Mouse (Mus musculus) left cerebral cortex, adult 18-20 months (tissue): ENCODE results near the gene Srd5a2. TPM values are rescaled to one million over a fixed set of nuclear protein-coding genes. Genes with fewer than 3 reads are reported as not detected.
"Not testable (repeated sequence)": the region's sequence is repeated elsewhere in the genome, so short reads cannot be mapped to it uniquely, and the experiment has no call there.

Experiments used
- DNase-seq, 2 experiments: peaks; one replicate each; pipeline ENCODE4 v3.0.0; 2021 to 2022; ENCODE audit warnings: low spot score in 2 of 2, mixed read lengths in 1 of 2
- long read RNA-seq, 2 experiments: library from polyadenylated mRNA; stranded (forward); transcript quantifications; one replicate each; pipeline ENCODE4 v2.0.0; 2021
- total RNA-seq, 2 experiments: library from RNA; stranded (reverse); gene quantifications; 2 replicates each; pipeline ENCODE4 v1.2.3; 2021

Gene Srd5a2
- total RNA-seq, result under 1 TPM in 1 of 2 experiments, not detected in 1; 0.21 TPM
- long read RNA-seq, experiment 1, result 0 reads
- long read RNA-seq, experiment 2, result 0 reads

DNA sequence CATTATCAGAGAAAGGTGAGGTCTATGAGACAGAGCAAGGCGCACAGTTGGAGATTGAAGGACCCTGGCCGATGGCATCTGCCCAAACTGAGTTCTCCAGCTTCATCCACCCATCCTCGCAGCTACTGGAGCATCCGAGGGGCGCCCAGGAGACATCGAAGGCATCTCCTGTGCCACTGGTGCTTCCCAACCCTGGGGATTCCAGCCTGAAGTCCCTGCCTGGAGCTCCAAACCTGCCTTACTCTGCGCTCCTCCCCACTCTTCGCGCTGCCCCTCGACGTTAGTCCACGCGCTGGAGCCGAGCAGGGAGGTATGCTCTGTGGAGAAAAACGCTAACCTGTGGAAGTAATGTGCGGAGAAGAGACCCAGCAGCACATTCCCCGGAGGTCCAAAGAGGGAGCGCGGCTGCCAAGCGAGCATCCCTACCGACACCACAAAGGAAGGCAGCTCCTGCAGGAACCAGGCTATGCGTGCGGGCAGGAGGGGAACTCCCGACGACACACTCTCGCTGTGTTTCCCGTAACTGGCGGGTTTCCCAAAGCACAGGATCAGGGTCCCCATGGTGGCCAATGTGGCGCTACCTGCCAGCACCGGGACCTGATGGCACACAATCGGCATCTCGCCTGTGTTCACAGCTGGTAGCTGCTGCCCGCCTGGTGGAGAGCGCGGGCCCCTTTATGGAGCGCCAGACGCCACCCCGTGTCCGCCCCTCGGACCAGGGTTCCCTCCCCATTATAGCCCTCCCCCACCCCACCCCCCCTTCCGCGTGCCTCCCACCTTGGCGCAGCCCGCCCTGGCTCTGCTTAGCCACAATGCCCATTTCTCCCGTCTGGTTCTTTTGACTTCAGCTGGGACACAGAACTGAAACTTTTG, at the start of gene Srd5a2:
Srd5a2 (minus strand) TSS at position 707 of the 873 bp plus-strand sequence.
- DNase-seq, result no peak

DNA sequence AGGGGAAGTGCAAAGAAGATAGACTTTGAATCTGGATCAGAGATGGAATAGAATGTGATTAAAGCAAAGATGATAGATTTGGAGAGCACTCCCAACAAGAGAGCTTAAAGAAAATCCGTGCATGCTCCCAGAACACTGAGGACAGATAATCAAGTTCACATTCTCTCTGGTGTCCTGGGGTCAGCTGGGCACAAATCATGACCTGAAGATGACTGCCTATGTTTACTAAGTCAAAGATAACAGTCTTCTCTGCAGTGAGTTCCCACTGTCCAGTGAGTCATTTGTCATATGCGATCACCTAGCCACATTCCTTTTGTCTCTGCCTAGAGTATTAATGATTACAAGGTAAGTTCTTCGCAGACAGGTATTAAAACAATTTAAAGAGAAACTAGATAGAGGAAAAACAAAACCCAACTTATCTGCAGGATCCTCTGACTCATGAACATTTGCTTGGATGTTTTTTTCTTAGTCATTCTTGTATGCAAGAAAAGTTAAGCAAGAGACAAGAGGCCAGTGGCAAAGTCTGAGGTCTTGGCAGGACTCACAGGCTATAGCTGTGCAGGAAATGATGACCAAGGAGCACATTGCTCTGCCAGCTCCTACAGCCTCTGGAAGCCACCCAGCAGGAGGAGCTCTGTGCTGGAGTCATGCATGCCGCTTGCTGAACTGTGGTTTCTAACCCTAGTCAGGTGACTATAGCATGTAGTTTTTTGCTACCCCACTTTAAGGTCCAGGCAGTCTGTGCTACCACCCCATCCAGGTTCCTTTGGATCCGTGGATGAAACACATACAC, 41.4 kb upstream of the Srd5a2 start:
- no peak for DNase-seq

DNA sequence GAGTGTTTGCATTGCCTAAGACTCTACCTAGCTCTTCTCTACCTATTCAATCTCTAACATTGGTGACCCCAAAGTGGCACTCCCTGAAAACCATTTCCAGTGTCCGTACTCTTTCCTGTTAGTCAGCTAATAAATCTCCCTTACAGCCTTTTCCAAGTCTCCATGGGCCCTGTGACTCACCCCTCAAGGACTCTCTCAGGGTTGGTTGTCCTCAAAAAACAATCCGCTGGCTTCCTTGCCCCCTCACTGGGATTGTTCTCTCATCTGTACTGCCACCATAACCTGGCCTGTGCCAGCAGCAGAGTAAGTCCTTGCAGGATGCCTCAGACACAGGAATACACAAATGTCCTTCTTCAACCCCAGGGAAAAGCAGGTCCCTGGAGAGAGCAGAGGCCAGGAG, 40.3 kb upstream of the Srd5a2 start:
- DNase-seq, result no peak

DNA sequence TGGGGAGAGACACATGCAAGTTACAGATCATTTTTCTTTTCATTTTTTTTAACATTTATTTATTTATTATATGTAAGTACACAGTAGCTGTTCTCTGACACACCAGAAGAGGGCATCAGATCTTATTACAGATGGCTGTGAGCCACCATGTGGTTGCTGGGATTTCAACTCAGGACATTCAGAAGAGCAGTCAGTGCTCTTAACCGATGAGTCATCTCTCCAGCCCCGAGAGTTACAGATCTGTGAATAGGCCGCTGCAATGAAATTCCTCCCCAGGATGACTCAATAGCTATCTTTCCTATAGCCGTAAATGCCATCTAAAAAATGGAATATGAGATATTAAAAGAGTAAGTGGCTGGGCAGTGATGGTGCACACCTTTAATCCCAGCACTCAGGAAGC, 35.7 kb upstream of the Srd5a2 start:
- no peak for DNase-seq

DNA sequence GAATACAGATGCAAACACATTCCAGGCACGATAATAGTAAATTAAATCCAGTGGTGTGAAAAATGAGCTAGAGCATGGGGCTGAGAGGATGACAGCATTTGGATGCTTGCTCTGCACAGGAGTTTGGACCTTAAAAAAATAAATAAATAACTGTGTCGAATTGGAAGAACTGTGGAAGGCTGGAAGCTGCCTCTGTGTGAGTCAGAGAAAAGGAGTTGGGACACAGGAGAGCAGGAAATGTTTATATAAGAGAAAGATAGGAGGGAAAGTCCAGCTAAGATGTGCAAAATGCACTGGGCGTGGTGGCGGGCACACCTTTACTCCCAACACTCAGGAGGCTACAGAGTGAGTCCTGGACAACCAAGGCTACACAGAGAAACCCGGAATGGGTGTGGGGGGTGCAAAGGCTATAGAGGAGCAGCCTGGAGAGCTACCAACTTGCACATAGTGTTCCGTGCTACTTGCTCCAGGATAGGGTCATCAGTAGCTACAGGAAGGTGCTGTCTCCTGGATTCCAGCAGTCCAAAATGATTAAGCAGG, 32.4 kb upstream of the Srd5a2 start:
- no peak for DNase-seq

DNA sequence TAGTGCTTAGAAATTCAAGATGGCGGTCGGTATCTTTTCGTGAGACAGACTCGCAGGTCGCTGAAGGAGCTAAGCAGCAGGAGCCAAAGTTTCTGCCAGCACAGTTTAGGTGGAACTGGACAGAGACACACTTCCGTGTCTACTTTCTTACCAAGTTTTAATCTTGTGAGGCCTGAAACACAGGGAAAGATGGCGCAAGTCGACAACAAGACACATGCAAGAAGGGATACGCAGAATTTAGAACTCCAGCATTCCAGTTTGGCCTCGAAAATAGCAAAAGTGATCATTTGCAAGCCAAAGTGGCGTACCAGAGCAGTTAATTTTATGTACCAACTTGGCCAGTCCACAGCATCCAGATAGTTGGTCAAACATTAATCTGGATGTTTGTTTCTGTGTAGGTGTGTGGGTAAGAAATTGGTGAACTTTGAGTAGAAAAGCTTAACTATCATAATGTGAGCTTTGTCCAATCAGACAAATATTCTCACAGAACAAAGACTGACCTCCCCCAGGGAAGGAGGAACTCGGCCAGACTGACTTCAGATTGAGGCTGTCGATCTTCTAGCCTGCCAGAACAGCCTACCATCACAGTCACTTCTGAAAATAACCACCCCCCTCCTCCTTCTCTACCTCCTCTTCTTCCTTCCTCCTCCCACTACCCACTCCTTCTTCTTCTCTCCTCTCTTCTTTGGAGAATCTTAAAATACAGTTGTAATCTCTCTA, 31.2 kb upstream of the Srd5a2 start:
- DNase-seq, result no peak

DNA sequence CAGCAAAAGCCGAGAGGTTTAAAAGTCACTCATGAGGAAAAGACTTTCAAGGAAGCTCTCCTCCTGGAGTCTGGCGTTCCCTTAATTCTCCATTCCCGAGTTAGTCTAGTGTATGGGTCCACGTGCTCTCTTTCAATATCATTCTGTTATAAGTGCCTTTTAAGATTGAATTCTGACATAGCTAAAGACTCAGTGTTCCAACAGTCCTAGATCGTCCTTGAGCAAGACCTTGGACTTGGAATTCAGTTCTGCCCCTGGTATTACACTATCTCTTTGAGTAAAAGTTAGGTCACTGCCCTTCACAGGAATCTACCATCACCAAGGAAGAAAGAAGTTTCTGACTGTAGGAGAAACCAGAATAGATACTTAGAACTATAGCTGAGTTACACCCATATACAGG, 25.4 kb upstream of the Srd5a2 start:
- DNase-seq, result not testable (repeated sequence)

DNA sequence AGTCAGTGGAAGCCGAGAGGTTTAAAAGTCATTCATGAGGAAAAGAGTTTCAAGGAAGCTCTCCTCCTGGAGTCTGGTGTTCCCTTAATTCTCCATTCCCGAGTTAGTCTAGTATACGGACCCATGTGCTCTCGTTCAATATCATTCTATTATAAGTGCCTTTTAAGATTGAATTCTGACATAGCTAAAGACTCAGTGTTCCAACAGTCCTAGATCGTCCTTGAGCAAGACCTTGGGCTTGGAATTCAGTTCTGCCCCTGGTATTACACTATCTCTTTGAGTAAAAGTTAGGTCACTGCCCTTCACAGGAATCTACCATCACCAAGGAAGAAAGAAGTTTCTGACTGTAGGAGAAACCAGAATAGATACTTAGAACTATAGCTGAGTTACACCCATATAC, 15.0 kb upstream of the Srd5a2 start:
- not testable (repeated sequence) for DNase-seq

DNA sequence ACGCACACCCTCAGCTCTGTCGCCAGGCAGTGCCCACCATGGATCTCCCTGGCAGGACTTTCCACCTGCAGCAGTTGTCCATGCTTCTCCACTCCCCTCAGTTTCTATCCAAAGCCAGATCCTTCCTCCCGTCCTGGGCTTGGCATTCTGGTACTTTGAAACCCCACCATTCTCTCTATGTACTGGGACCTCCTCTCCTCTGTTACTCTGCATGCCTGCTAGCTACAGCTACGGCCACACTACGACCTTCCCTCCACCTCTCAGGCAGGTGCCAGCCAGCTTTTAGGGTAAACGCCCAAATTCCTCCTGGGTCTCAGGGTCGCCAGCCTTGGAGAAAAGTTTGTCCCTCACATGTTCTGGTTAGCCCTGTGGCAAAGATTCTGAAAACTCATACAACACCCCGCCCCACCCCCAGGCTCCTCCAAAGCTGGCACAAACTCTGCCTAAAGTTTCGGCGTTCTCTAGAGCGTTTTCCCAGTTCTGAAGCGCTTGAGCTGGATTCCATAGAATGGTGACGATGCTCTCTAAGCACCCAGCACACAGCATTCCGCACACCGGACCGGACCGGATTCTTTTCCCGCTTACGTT, 607 bp upstream of the Srd5a2 start:
- DNase-seq, result no peak

DNA sequence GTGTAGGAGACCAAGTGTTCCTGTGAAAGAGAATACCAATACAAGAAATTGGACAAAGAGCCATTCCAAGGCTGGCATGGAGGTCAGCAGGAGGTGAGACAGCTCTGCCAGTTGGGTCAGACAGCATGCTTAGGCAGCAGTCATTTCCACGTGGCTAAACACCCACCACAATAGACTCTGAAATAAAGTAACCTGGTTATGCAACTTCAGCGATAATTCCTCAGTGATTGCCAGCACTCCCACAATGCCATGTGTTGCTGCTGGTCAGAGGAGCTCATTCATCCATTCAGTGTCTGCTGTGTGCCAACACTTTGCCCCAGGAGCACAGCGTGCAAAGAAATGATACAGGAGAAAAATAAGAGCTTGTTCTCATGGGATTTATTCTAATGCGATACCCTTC, 4.0 kb downstream of the Srd5a2 start:
- no peak for DNase-seq

DNA sequence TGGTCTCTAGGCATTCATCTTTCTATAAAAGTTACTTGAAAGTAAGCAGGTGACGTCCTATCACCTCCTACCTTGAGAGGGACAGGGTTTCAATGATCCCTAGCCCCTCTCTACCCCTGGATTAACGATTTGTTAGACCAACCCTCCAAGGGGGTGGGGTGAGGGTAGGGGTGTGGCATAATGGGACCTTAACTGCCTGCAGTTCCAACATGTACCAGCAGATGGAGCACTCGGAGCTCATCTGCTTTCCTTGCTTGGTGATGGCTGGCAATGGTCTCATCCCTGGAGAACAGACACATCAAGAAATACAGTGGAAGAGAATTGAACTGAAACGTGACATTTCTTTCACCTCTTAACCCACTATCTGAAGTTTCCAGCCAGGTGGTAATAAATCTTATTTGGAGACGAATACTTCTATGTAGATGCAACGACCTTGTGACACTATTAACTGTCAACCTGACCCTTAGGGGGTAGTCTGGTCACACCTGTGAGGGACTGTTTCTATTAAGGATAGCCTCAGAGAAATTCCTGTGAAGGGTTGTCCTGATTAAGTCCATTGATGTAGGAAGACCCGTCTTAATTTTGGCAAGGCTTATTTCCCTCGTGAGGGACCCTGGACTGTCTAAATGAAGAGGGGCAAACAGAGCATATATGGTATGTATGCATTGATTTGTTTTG, 27.1 kb downstream of the Srd5a2 start:
- DNase-seq, result peak; percentile 83 to 84

DNA sequence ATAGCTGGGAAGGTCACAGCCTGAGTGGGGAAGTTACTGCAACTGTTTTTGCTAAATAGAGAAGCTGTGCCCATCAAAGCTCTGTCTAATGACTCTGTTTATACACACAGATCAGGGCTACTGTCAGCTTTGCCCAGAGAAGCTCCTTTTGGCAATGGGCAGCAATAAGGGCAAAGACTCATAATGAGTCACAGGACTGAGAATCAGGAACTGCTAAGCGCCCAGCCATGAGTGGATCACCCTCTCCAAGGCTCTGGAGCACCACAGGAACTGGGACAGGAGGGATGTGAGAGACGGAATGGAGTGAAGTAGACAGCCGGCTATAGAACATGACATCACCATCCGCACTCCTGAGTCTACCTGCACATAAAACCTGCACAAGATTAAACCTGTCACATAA, 29.4 kb downstream of the Srd5a2 start:
- no peak for DNase-seq

DNA sequence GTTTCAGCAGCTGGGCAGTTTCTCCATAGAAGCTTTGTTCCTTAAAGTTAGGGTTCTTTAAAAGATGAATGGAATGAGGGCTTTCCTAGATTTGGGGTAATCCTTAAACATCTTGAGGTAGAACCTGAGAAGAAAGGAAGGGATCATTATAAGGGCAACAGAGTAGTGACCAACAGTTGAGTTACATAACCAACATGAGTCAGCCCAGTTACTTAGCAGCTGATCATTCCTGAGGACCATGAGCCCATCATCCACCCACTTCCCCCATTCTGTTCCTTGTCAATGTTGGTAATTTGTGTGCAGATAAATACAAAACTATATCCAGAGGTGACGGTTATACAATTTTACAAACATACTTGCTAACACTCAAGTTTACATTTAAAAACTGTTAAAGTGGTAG, 30.1 kb downstream of the Srd5a2 start:
- DNase-seq, result no peak

DNA sequence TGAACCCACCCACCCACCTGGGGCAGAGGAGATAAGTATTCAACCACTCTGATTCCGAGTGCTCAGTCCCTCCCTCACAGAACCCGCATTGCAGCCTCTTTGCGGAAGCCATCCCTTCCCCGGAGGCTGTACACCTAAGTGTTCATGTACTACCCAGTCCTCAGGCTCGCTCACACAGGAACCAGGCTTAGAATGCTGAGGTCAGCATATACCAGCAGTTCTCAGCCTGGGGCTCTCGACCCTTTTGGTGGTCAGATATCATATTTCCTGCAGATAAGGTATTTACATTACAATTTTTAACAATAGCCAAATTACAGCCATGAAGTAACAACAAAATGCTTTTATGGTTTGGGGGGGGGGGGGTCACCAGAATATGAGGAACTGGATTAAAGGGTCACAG, 32.6 kb downstream of the Srd5a2 start:
- DNase-seq, result no peak

DNA sequence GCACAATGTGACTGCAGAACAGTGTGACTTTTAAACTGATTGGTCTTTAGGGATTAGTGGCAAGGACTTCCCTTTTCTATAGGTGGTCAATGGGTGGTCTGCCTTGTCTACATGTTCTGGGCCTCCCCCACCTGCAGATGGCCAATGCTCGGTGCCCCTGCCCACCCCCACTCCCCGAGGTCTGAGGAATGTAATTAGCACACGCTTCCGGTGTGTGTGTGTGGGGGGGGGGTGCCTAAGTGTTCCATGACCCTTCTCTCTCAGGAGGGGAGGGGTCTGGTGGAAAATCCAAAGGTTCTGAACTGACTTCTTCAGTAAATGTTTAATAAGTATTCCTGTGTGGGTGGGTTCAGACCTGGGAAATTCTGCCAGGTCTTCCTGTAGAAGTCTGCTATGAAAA, 39.0 kb downstream of the Srd5a2 start:
- DNase-seq, result no peak

DNA sequence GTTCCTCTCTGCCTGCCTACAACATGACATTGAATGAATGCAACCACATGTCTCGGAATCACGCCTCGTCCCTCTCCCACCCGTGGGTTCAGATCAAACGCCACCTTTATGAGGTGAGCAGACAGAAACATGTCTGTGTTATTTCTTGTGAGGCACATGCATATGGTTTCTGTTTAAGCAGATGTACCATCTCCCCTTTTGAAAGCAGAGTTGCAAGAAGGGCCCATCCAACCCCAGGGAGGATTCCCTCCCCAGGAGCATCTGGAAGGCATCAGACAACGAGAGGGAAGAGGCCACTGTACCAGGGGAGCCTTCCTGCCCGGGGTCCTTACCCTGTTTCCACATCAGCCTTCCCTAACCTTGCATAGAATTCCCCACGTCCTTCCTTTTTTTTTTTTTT, 40.7 kb downstream of the Srd5a2 start:
- DNase-seq, result no peak

DNA sequence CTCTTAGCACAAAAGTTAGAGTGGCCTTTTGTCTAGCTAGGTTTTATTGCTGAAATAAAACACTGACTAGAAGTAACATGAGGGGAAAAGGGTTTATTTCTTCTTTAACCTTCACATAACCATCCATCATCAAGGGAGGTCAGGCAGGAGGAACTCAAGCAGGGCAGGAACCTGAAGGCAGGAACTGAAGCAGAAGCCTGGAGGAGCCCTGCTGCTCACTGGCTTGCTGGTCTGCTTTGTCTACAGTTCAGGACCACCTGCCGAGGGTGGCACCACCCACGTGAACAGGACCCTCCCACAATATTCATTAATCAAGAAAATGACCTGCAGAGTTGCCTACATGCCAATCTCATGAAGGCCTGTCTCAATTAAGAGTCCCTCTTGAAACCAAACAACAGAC, 45.3 kb downstream of the Srd5a2 start:
- DNase-seq, result no peak

DNA sequence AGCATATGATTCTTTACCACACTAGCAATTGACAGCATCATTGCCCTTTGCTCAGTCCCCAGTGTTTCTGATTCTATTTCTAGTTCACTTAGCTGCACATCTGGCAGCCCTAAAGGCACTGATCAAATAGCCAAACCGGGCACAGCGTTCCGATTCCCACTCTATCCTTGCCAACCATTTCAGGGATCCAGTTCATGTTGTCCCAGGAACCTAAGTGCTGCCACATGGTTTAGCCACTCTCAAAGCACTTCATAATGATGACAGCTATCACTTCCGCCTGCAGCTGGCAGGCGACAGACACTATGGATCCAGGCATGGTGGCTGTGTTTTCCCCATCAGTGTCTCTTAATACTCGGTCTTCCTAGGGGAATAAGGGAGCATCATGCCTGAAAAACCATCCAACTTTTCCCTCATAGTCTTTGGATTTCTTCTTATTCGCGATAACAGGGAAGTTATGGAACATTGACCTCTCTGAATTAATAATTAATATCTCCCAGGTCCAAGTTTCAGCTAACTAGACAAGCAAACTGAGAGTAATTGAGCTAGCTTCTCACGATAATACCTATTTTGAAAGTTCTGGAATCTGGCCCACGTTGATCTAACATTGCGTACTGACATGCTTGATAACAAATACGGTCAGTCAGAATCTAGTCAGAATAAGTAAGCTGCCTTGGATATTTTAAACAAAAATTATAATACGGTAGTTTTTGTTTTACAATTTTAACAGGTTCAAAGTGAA, 51.6 kb downstream of the Srd5a2 start:
- DNase-seq, result no peak

DNA sequence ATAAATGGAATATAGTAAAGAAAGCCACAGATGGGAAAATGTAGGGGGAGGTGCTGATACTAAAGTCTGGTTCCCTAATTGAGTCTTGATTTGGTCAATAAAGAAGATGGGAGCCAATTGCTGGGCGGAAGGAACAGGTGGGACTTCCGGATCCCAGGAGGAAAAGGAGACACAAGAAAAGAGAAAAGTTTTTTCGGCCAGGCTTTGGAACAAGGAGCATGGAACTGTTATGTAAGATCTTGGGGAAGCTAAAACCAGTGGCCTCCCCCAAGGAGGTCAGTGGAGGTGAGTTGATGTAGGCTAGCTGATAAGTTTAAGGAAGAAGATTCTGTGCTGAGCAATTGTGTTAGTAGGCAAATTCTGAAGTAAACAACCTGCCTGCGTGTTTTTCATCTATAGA, 56.5 kb downstream of the Srd5a2 start:
- DNase-seq, result no peak

DNA sequence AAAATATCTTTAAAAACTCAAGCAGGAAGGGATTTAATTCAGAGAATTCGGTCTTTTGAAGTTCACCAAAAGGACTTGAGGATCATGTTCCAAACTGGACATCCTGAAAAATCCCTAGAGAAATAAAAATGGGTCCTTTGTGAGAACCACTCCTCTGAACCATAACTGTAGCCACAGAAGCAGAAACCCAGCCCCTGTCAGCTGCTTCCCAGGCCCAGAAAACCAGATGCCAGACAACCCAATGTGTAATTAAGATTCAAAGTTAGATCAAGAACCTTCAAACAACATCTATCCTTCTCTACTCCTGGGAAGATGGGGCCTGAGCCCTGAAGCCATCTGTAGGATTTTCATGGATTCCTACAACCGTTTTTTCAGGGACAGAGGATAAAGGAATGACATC, 61.1 kb downstream of the Srd5a2 start:
- no peak for DNase-seq
